Mouse (Mus musculus) CH12.LX (cell line): Measurements from ENCODE around the gene Cptp.

ENCODE experiments used
- CHD2 ChIP-seq: IDR thresholded peaks from 2 replicates; pipeline ENCODE4 v1.6.1; 2011; ENCODE audit warnings: low read length, improper control_type of control experiment
- CTCF ChIP-seq, 2 experiments: IDR thresholded peaks in 1 of 2; conservative IDR thresholded peaks in 1 of 2; 2 replicates each; pipeline ENCODE4 v1.5.1; 2011 to 2012; ENCODE audit warnings: low read depth in 2 of 2, low read length in 2 of 2, improper control_type of control experiment in 1 of 2, inconsistent platforms in 1 of 2, mild to moderate bottlenecking in 1 of 2, moderate library complexity in 1 of 2
- EP300 ChIP-seq: IDR thresholded peaks from 2 replicates; pipeline ENCODE4 v1.6.1; 2011; ENCODE audit warnings: low read length, improper control_type of control experiment
- GABPA ChIP-seq: IDR thresholded peaks from 2 replicates; pipeline ENCODE4 v1.6.1; 2012; ENCODE audit warnings: low read depth, low read length, improper control_type of control experiment, inconsistent platforms; ENCODE audit not compliant: insufficient replicate concordance
- MAFK ChIP-seq: IDR thresholded peaks from 2 replicates; pipeline ENCODE4 v1.6.1; 2011; ENCODE audit warnings: low read length, improper control_type of control experiment; ENCODE audit not compliant: insufficient replicate concordance
- NRF1 ChIP-seq: IDR thresholded peaks from 2 replicates; pipeline ENCODE4 v1.6.1; 2014; ENCODE audit warnings: low read depth, mild to moderate bottlenecking, inconsistent platforms, low read length, improper control_type of control experiment, moderate library complexity
- POLR2A ChIP-seq: IDR thresholded peaks from 2 replicates; pipeline ENCODE4 v1.6.1; 2011; ENCODE audit warnings: low read depth, mild to moderate bottlenecking, improper control_type of control experiment, low read length
- RCOR1 ChIP-seq: conservative IDR thresholded peaks from 2 replicates; pipeline ENCODE4 v1.6.1; 2012; ENCODE audit warnings: low read depth, mild to moderate bottlenecking, inconsistent platforms, low read length, improper control_type of control experiment
- TBP ChIP-seq: conservative IDR thresholded peaks from 2 replicates; pipeline ENCODE4 v1.6.1; 2011; ENCODE audit warnings: low read depth, low read length, improper control_type of control experiment
- UBTF ChIP-seq: IDR thresholded peaks from 2 replicates; pipeline ENCODE4 v1.6.1; 2012; ENCODE audit warnings: low read depth, mild to moderate bottlenecking, inconsistent platforms, low read length, improper control_type of control experiment, moderate library complexity
- ZKSCAN1 ChIP-seq: IDR thresholded peaks from 2 replicates; pipeline ENCODE4 v1.6.1; 2012; ENCODE audit warnings: low read depth, inconsistent platforms, low read length, improper control_type of control experiment, borderline replicate concordance

DNA sequence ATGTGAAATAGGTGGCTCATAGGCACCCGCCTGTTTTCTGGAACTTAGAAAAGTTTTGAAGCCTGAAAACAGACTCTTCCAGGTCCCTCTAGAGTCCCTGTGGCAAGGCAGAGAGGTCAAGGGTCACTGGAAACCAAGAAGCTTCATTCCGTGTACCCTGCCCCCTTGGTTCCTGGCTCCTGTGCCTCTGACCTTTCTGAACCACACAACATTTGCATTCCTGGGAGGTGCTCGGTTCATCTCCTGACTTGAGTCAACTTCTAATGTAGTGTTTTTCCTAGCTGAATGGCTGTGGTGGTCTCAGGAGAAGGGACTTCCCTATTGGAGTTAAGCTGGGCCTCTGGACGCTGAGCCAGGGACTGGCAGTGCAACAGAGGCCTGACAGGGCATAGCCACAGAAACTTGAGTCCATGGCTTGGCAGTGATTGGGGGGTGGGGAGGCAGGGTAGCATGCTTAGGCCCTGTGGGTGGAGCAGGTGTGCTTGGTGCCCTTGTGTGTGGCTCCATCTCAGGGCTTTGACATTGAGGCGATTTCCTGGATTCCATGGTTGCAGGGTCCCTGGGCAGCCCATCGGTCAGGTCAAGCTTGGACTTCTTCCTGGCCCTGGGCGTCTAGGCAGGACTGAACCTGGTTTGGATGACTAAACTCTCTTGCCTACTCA, 20.7 kb downstream of the Cptp start:
- no peak for TF ChIP-seq UBTF
- TF ChIP-seq CTCF (conservative IDR thresholded peaks at IDR 0.05 in 1 of 2, IDR thresholded peaks at IDR 0.05 in 1 of 2; ENCODE audit: low read depth in 2 of 2, low read length in 2 of 2), result no peak
- TF ChIP-seq ZKSCAN1, result no peak
- TF ChIP-seq NRF1, result no peak
- TF ChIP-seq POLR2A, result no peak
- no peak for TF ChIP-seq EP300
- no peak for TF ChIP-seq GABPA
- no peak for TF ChIP-seq TBP
- peak; percentile 57 for TF ChIP-seq CHD2
- no peak for TF ChIP-seq MAFK
- no peak for TF ChIP-seq RCOR1
